Mouse (Mus musculus): ENCODE measurements around the gene Thsd7b.

DNA sequence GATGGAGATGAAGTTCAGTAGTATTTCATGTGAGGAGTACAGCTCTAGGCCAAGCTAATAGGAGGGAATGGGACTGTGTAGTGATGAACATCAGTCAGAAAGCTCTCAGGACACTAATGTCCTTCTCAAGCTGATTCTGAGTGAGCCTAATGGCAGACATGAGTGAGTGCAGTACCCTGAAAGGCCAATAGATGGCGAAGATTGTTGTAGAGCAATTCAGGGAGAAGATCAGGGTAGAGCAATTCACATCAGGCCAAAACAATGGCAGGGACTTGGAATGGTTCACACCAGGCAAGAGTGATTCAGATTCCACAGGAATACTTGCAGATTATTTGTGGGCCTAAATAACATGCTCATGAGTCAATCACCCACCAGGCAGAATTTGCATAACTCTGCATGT is 646.3 kb downstream of the Thsd7b start:
- TF ChIP-seq HCFC1 (IDR thresholded peaks at IDR 0.05; ENCODE audit: borderline replicate concordance, insufficient read depth, low read length) (no peak), MAFK (IDR thresholded peaks at IDR 0.05; ENCODE audit: insufficient read depth, low read depth, low read length) (no peak)

Data from ES-E14 (cell line).